Mouse (Mus musculus) forebrain, embryonic 16.5 days (tissue): ENCODE measurements around the gene Morc1. TPM values are rescaled to one million over a fixed set of nuclear protein-coding genes. Genes with fewer than 3 reads are reported as not detected.

Experiments used
- polyA plus RNA-seq: library from polyadenylated mRNA; unstranded; fragments of >200 nt; fragmentation: Nextera tagmentation; extraction: Ambion mirVana; gene quantifications from 2 replicates; pipeline ENCODE4 v1.2.1, GENCODE M21; 2015

Gene Morc1
- polyA plus RNA-seq, 1 experiment from 2014 or later: 0.23 TPM

Other genes starting within 250 kb of the Morc1 start
- not detected in 2 replicates for gene Dppa4, start 147.5 kb upstream of the Morc1 start, polyA plus RNA-seq
- gene Dppa2, start 127.3 kb upstream of the Morc1 start, polyA plus RNA-seq: not detected in 2 replicates
- gene Gm5485, start 18.8 kb upstream of the Morc1 start, polyA plus RNA-seq: not detected in 2 replicates